8 mouse cellular contexts compared by ENCODE assay signal in the genomic region with DNA sequence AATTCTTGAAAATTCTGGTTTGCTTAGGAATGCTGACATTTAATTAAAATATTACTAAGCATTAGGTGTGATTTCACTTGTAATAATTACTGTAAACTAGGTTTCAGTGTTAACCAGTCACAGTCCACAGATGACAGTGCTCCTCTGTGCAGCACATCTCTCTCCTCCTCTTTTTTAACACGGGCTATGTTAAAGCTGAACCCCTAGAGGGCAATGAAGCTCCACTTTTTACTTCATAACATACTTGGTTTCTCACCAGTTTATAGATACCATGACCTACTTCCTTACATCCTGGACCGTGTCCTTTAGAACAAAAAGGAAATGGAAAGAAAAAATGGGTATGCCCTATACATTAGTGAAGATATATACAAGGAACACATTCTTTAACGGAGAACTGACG. TPM values are rescaled to one million over a fixed set of nuclear protein-coding genes. Genes with fewer than 3 reads are reported as not detected.
A peak's percentile ranks its signal among the peaks of the same experiment; 100 is the strongest.
DNase-seq lines count a peak whose midpoint lies in the region; ATAC-seq and TF ChIP-seq lines count a peak whose summit lies in the region.

No protein-coding gene starts in this region.

- 0 out of 2 replicates have a peak, but pooled peaks have one; percentile 46 for ATAC-seq in hindbrain, embryonic 12.5 days (ENCODE audit: low FRiP score)
- no peak for ATAC-seq in Patski
- ATAC-seq in hindbrain, embryonic 16.5 days, result peak; percentile 71; the same call in 1 of the 2 replicates

- no peaks in the 10 kb centered on the region for H3K9me3 ChIP-seq in hindbrain, embryonic 12.5 days (replicated peaks)
- H3K9me3 ChIP-seq in hindbrain, embryonic 10.5 days, result no peaks in the 10 kb centered on the region
- H3K9me3 ChIP-seq in hindbrain, embryonic 16.5 days (ENCODE audit: control insufficient read depth, low read length), result no peaks in the 10 kb centered on the region

- no peak overlapping the region for H3K4me2 ChIP-seq in hindbrain, embryonic 12.5 days (replicated peaks)
- H3K4me2 ChIP-seq in hindbrain, embryonic 16.5 days (ENCODE audit: low read length), result no peak overlapping the region

- H3K4me3 ChIP-seq in hindbrain, embryonic 12.5 days, result no peak overlapping the region
- no peak overlapping the region for H3K4me3 ChIP-seq in hindbrain, embryonic 10.5 days
- H3K4me3 ChIP-seq in hindbrain, embryonic 16.5 days (ENCODE audit: low read length), result no peak overlapping the region

- CTCF ChIA-PET in Patski (lab: Charles Lee), result interaction anchor here (1.0 to 3.1 kb wide), 5 partner anchors 8 to 393 kb away, joined by 3 to 10 read pairs (median 3); no protein-coding TSS in a partner anchor

- TF ChIP-seq CTCF in Patski (IDR thresholded peaks at IDR 0.05), result peak; percentile 58

- no peaks in the 10 kb centered on the region for H3K4me1 ChIP-seq in hindbrain, embryonic 12.5 days
- H3K4me1 ChIP-seq in hindbrain, embryonic 10.5 days (replicated peaks), result 0 out of 2 replicates have a peak, but pooled peaks cover 5% of the 10 kb centered on the region
- H3K4me1 ChIP-seq in hindbrain, embryonic 16.5 days (ENCODE audit: control insufficient read depth, insufficient read depth, low read depth, low read length), result peaks cover 2% of the 10 kb centered on the region; the same call in 1 of the 2 replicates

- no peaks in the 10 kb centered on the region for H3K36me3 ChIP-seq in hindbrain, embryonic 12.5 days
- H3K36me3 ChIP-seq in hindbrain, embryonic 10.5 days, result no peaks in the 10 kb centered on the region
- no peaks in the 10 kb centered on the region for H3K36me3 ChIP-seq in hindbrain, embryonic 16.5 days (ENCODE audit: control insufficient read depth, insufficient read depth, low read length)

- 61% methylated on average over 4 of the region's 4 CpGs for WGBS in hindbrain, embryonic 12.5 days
- 69% methylated on average over 4 of the region's 4 CpGs for WGBS in hindbrain, embryonic 10.5 days
- WGBS in hindbrain, embryonic 16.5 days, result 47% methylated on average over 4 of the region's 4 CpGs

- H3K9ac ChIP-seq in hindbrain, embryonic 12.5 days, result no peak overlapping the region
- no peak overlapping the region for H3K9ac ChIP-seq in hindbrain, embryonic 16.5 days (ENCODE audit: low read depth, low read length)

- POLR2A ChIA-PET in Patski (lab: Charles Lee), result no interaction called here

- in situ Hi-C loops in Patski (cut with MboI; ENCODE audit: low pct_unique_long_range_greater_than_20kb), result no loop called here

- H3K27ac ChIP-seq in hindbrain, embryonic 12.5 days, result no peak overlapping the region
- H3K27ac ChIP-seq in hindbrain, embryonic 10.5 days, result no peak overlapping the region
- H3K27ac ChIP-seq in hindbrain, embryonic 16.5 days (ENCODE audit: low read depth, low read length), result no peak overlapping the region

- DNase-seq in hindbrain, embryonic 10.5 days (ENCODE audit: low spot score), result no peak
- DNase-seq in A20 (ENCODE audit: low read depth, low spot score) (peak; percentile 46), Patski (ENCODE audit: low read depth, low spot score) (no peak)
- DNase-seq in urinary bladder, postnatal 14 days (ENCODE audit: low spot score), result no peak
- DNase-seq in adrenal gland, postnatal 4 days (ENCODE audit: low spot score in 2 of 2), result no peak
- no peak for DNase-seq in B cell, adult 2 months

- H3K27me3 ChIP-seq in hindbrain, embryonic 12.5 days, result no peaks in the 10 kb centered on the region
- H3K27me3 ChIP-seq in hindbrain, embryonic 10.5 days (ENCODE audit: insufficient read depth, poor library complexity, severe bottlenecking), result no peaks in the 10 kb centered on the region
- H3K27me3 ChIP-seq in Patski, result no peaks in the 10 kb centered on the region
- no peaks in the 10 kb centered on the region for H3K27me3 ChIP-seq in hindbrain, embryonic 16.5 days (replicated peaks; ENCODE audit: control insufficient read depth, insufficient read depth, low read length)

RNA-seq across cellular contexts. Expression of gene Cmc1, which starts 50.6 kb away (rescaled TPM):
- 41.7 and 45.4 TPM in 2 replicates for polyA plus RNA-seq in hindbrain, embryonic 12.5 days (2016; fragmentation: Nextera tagmentation; extraction: Ambion mirVana)
- 31.8 and 36.8 TPM in 2 replicates for polyA plus RNA-seq in hindbrain, embryonic 10.5 days (2016; fragmentation: Nextera tagmentation; extraction: Ambion mirVana)
- polyA plus RNA-seq in Patski (2021), result 57.9 TPM
- 29.9 and 35.4 TPM in 2 replicates for polyA plus RNA-seq in hindbrain, embryonic 16.5 days (2015; fragmentation: Nextera tagmentation; extraction: Ambion mirVana)
- 10 to 100 TPM; 32.8 to 40.3 TPM for total RNA-seq in adrenal gland, postnatal 4 days (2021)

RNA-seq across cellular contexts. Expression of gene Azi2, which starts 59.1 kb away (rescaled TPM):
- polyA plus RNA-seq in hindbrain, embryonic 12.5 days (2016; fragmentation: Nextera tagmentation; extraction: Ambion mirVana), result 79.0 and 86.6 TPM in 2 replicates
- 58.5 and 63.7 TPM in 2 replicates for polyA plus RNA-seq in hindbrain, embryonic 10.5 days (2016; fragmentation: Nextera tagmentation; extraction: Ambion mirVana)
- 65.0 TPM for polyA plus RNA-seq in Patski (2021)
- polyA plus RNA-seq in hindbrain, embryonic 16.5 days (2015; fragmentation: Nextera tagmentation; extraction: Ambion mirVana), result 78.8 and 79.8 TPM in 2 replicates
- total RNA-seq in adrenal gland, postnatal 4 days (2021), result 10 to 100 TPM; 80.8 to 83.2 TPM
